Mouse (Mus musculus) kidney, adult 18-20 months (tissue): ENCODE results near the gene Lhx1.

Experiments used
- DNase-seq: peaks from one replicate; pipeline ENCODE4 v3.0.0; 2021

Lhx1 gene

DNA sequence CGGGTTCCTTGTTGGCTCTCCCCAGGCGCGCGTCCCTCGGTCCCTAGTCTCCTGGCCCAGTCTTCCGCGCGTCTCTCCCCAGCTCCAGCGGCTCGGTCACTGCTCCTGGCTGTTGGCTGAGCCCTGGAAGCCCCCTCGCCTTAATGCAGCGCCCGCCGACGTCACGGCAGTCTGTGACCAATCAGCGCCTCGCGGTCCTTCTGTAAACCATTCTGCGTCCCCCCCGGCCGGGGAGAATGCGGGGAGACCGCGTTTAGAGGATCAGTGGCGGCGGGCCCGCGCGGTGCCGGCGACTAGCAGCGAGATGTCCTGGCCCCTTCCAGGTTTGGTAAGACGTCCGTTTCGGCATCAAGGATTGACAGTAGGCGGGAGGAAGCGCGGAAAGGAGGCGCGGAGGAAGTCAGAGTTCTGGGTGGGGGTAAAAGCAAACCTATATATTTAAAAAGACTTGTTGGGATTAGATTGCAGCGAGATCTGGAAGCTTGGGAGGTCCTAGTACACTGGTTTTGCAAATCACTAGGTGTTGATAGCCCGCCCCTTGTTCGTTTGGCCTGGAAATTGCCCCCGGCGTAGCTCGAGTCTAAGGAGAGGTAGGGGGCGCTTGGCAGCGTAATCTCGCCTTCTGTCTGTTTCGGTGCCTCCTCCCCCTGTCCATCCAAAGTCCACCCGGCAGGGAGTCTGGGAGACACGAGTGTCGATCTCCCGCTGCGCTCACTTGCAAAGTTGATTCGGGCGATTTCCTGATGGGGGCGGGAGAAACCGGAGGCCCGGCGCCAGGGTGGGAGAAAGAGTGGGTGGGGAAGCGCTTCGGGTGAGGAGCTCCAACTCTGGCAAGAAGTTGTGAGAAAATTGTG is at the start of gene Lhx1:
Gene Lhx1 (minus strand): TSS at position 115 of the 854 bp plus-strand sequence.
- peak; percentile 86 for DNase-seq

DNA sequence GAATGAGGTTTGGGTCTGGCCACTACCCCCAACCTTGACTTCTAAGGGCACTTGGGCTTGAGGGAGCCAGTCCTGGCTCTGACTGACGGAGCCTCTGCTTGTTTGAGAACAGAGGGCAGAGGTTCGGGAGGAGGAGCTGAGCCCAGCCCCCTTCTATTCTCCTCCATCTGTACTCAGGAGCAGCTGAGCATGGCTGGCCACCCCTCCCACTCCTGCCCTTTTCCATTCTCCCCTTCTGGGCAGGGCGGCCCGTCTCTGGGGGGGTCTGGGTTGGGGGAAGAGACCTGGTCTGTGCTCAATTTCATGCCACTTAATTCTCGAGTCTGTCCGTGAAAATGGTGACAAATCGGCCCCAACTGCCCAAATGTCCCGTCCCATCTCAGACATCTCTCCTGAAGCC is 49.5 kb upstream of the Lhx1 start:
- no peak for DNase-seq

DNA sequence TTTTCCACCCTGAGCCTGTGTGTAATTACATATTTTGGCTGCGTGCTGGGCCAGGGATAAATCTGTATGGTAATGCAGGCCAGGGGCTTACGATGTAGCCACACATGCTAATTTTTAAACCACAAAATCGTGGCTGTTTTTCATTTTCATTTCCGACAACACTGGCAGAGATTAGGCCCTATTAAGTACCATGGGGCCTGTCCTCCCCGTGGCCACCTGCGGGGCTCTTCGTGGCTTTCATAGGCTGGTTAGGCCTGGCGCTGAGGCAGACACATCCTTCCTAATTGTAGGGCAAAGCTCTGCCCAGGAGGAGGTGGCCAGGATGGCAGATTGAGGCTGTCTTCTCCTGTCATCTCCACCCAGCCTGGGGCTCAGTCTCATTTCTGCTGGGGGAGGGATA is 48.3 kb upstream of the Lhx1 start:
- DNase-seq: no peak

DNA sequence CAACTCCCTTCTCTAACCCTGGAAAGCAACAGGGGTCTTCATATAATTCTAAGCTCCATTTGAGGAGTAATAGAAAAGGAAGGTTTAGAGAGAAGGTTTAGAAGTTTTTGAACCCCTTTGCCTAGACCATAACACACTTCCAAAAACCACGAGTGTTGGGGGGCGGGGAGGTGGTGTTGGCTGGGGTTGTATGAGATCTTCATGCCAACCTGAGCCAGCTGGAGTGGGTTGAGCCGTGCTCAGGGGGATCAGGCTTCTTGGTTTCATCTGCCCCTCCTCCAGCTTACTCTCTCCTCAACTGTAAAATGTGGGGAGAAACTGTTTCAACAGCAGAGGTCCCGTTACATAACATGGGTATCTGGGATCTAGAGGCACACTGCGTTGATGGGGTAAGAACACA is 45.5 kb upstream of the Lhx1 start:
- no peak for DNase-seq

DNA sequence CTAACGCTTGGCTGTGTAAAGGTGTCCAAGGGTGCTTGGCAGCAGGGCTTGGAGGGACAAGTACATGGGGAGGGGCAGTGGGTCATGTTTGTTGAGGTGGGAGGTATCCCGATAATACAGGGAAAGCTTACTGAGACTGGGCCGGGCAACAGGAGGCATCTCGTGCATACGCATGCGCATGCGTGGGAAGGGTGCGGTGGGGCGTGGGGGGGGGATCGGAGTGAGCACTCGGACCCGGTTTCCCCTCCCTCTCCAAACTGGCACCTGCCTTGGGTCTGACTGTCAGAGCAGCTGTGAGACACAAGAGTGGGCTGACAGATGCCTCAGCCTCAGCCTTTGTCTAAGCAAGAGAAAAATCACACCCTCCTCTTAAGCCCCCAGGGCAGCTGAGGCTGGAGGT is 45.1 kb upstream of the Lhx1 start:
- DNase-seq: no peak

DNA sequence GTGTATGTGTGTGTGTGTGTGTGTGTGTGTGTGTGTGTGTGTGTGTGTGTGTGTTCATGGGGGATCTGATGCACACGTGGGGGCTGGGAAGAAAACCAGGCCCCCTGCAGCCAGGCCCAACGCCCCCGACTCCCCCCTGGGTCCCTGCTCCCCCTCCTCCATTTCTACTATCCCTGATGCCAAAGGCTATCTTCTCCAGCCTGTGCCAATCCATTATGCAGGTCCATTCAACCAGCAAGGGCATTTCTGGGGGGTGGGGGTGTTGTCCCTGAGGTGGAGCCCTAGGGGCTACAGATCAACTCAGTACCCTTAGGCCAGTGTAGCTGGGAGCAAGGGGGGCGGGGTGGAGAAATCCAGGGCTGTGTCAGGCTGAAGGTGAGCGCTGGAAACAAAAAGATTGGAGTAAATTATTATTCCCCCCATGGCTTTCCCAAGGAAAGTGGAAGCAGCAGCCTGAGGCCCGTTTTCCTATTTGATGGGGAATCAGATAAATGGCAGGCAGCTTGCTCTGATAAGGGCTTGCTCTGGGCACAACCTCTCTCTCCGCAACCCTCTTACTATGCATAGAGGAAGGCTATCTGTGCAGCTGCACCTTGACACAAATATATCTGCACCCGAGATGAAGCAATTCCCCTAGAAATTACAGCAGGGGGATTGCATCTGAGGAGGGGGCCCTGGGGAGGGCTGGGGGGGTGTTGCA is 43.9 kb upstream of the Lhx1 start:
- no peak for DNase-seq

DNA sequence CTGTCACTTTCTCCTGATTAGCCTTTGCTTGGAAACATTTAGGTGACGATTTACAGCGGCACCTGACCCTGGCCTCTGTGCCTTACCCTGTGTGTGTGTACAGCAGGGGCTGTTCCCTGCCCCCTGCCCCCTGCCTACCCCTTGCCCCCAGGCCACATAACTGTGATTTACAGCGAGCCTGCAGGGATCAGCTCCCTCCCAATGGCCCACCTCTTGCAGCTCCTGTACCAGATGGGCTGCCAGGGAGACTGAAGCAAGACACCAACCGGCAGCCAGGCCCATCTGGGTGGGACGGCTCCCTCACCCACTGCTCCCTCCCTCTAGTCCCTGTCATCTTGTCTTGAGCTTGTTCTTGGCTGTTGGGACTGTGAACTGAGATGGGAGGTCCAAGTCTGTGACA is 43.1 kb upstream of the Lhx1 start:
- no peak for DNase-seq

DNA sequence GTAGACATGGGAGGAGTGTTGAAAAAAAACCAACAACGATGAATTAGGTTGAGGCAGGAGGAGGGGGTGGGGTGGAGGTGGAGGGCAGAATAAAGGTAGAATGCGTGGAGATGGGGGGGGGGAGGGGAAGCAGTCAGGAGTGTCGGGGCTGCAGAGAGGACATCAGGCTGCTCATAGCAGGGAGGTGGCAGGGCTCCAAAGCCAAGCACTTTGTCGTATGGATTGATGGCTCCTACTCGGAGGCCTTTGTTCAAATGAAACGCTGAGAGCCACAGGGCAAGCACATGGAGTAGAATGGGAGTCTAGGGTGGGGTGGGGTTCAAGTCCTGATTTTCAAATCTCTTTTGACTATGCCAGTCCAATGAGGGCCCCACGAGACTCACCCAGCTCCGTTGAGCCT is 41.4 kb upstream of the Lhx1 start:
- DNase-seq: no peak

DNA sequence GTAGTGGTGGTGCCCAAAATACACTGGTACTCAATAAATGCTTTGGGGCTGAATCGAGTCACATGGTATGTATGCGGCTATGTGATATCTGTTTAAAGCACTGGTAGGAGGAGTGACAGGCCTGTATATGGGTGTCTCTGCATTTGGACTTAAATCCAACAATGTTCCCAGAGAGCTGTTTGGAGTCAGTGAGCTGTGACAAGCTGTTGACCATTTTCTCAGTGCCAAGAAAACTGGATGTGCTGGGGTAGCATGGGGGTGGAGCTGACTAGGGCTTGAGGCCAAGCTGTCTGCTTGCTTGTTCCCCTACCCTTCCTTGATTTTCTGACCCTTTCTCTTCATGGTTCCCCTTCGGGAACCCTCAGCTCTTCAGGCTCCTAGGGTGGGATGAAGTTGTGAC is 39.9 kb upstream of the Lhx1 start:
- DNase-seq: peak; percentile 26

DNA sequence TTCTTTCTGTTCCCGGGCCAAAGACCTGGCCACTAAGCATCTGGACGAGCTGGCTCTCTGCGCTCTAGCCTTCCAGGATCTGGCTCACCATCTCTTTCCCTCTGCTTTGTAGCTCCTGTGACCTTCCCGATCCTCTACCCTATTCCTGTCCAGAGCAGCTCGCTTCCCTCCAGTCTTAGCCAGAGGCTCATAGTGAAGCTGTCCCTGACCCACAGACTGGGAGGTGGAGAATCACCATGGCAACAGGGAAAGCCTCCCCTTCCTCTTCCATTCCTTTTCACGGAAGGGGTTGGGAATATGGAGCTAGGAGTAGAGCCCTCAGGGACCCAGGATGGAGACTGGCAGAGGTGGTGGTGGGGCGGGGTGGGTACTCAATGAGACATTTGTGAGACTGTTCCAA is 38.0 kb upstream of the Lhx1 start:
- no peak for DNase-seq

DNA sequence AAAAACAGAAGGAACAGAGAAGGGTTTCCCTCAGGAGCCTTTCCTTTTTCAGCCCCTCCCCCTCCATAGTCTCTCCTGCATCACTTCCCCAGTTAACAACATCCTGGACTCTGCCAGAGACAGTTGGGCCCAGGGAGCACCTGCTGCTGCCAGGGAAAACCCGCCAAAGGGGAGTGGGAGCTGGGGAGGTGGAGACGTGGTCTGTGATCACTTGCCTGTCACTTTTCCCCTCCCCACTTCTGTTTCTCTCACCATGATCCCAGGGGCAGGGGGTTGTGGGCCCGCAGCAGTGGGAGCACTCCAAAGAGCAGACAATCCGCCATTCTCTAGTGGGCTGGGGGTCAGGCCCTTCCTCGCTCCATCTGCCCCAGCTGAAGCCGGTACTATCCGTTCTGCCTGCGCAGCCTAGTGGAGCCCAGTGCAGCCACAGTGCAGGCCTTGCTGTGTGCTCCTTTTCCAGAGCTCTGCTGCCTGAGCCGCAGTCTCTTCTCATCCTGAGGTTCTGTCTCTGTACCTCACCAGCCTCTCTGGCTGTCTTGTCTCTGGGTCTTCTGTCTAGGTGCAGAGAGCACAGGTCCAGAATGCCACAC is 37.5 kb upstream of the Lhx1 start:
- no peak for DNase-seq

DNA sequence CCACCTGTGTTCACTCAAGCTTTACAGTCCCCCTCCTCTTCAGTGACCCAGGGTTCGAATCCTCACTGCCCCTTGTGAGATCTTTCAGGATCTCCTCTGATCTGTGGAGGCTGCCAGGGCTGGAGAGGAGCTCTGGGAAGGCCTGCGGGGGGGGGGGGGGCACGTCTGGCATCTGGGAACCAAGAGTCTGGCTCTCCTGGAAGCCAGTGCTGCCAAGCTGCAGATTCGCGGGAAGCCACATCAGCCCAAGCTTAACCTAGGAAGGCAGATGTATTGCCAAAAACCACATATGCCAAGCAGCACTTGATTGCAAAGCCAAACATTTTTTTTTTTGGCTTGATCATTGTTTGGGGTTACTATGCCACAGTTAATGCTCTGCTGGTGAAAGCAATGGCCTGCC is 36.2 kb upstream of the Lhx1 start:
- no peak for DNase-seq

DNA sequence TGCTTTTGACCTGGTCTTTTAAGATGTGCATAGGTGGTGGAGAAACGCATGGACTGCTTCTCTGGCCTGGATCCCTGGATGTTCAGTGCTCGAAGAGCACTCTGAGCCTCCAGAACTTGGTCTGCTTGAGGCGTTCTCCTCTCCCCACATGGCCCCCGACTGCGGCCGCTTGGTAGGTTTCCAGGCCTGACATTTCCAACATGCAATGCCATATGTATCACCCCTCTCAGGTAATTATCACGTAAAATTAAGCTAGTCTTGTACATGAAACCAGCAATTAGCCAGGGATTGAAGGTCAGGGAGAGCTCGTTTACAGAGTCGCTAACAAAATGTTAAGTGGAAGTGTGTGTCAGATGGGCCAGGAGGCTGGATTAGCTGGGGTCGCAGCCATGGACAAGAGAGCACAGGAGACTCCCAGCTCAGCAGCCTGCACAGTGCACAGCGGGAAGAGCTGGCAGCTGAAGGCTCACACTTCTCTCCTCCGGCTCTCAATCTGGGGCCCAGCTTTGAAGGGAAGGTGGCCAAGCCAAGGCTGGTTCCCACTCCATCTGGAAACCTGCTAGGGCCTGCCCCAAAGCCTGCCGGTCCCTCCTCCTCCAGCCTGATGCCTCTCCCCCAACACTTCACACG is 28.6 kb upstream of the Lhx1 start:
- no peak for DNase-seq

DNA sequence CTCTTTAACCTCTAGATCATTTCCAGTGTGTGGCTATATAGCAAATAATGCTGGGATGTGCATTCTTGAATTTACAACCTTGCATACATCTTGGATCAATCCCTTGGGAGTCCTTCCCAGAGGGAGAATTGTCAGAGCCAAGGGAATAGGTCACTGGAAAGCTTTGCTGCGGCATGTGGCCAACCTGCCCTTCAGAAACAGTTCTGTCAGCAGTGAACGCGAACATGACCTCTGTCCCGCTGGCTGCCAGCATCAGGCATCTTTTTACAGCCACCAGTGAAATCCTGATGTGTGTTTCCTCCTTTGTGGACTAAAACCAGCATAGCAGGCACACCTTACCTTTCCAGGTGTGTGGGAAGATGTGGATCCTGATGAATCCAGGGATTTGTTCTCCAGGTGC is 26.0 kb upstream of the Lhx1 start:
- peak; percentile 15 for DNase-seq

DNA sequence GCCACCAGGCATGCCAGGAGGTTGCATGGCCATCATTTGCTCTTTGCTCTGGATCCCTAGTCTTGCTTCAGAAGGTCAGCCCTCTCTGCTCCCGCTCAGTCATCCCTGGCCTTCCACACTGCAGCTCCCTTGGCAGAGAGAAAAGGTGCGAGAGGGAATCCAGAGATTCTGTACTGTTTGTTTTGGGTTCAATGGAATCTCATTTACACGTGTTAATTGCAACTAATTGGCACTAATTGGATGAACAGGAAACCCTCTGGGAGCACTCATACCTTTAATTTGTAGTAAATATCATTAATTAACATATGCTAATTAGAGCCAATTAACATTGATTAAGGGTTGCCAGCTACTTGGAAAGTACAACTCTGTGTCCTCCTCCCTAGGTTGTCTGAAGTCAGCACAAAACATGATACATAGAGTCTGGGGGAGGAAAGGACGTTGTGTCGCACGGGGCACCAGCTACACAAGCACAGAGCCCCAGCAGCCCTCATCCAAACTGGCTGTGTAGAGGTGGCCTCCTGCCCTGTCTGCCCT is 24.0 kb upstream of the Lhx1 start:
- no peak for DNase-seq

DNA sequence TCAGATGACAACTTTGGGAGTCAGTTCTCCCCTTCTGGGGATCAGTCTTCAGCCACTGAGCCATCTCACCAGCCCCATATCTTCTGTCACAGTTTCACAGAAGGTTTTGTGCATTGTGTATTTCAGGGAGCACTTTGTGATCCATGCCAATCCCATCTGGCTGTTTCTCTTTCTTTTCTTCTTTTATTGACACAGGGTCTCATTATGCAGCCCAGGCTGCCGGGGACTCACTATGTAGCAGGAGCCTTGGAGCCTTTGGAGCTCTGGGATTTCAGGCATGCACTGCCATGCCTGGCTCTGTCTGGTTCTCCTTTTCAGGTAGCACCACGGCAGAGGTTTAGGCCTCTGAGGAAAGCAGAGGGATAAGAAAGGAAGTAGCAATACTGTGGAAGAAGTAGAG is 23.0 kb upstream of the Lhx1 start:
- no peak for DNase-seq

DNA sequence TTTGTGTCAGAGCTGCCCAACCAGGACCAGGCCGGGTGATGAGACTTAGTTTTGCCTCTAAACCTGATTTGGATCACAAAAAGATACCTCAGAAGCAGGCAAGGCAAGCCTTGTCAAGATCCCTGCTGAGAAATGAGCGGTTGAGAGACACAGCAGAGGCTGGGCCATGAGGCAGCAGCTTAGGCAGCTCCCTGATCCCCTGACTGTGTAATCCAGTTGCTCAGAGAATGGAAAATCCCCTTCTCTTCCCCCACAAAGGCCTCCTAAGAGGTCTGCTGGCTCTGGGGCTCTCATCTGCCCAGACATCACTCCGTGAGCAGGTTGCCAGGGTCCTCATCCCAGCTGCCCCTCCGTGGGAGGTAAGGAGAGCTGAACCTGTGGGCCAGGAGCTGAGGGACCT is 14.6 kb upstream of the Lhx1 start:
- no peak for DNase-seq

DNA sequence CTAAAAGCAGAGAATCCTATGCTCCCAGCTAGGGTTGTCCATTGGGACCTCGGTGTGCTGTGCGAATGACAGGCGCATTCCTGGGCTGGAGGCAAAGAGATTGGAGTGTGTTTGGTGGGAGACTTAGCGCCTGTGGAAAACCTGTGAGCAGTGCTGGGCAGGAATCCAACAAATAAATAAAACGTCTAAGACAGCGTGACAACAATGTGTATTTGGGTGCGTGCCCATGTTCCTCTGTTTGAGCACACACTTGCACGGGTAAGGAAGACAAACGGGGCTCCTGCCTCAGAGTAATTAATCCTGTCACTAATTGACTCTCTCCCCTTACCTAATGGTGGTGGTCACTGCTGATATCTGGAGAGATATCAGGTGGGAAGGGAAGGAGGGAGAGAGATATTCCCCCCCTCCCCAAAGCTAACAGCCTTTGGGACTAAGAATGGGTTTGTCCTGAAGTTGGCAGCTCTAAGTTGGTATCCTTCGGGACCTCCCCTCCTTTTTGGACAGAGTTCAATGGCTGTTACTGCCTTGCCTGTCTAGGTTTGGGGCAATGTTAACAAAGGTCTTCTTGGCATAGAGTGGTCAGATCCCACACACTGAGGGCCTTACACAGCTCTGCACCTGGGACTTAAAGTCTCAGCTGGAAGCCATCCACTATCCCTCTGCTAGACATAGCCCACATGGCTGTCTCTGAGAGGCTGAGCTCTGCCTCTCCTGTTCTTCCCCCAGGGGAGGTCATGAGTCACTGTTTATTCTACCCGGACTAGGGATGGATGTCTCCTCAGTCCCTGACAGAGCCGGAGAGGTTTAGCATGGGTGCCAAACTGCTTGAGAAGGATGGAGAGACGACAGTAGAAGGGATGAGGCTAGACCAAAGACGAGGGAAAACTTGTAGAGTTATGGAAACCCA is 4.7 kb upstream of the Lhx1 start:
- peak; percentile 35 for DNase-seq

DNA sequence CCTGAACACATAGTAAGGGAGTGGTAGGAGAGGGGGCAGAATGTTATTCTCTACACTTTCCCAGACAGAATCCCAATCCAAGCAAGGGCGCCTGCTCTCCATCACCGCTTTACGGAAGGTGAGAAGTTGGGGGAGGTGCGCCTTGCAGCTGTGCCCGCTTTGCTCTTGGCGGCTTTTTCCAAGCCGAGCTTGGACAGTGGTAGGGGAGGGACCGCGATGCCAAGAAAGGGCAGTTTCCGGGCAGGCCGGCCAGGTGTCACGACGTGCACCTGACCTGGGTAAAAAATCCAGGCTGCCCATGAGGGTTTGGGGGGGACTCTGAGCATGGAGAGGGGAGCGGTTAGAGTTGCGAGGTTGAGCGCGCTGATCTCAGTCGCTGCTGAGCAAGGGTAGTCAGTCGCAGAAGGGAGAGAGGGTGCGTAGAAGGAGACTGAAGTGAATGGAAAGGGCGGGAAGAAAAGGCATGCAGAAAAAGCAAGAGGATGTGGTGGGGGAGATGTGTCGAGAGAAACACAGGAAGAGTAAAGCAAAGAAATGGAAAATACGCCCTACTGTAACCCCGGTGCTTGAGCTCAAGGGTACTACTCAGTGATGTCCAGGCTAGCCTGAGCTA is 3.9 kb upstream of the Lhx1 start:
- peak; percentile 58 for DNase-seq

DNA sequence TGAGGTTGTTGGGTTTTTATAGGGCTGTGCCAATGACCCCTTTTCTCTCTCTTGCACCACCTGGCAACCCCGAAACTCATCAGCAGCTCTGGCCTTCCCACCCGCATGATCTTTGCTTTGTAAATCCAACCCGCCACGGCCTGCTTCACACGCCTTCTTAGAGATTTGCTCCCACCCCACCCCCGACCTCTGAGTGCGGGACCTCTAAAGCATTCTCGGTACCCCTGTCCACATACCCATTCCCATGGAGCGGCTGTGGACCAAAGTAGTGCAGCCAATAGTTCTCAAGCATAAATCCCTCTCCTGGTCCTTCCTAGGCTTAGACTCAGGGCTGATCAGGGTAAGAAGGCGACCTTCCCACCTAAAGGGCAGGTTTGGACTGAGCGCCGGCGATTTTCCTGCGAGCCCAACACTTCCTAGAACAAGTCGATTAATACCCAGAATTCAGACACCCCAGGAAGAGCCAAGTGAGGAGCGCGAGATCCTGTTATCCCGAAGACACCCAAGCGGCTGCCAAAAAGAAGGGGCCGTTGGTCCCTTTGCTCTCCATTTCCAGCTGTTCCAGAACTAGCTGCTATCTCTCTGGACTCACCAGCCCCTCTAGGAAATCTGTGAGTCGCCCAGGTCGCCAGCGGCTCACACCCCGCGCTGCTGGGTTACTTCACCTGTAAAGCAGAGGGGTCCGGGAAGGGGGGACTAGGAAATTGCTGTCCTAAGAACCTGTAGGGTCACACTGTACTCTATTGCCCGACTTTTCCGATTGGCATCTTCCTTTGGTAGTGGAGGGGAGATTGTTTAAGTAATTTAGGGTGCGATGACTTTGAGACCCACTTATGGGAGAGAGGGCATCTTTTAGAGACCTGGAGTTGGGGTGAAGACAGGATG is 1.9 kb upstream of the Lhx1 start:
- peak; percentile 9 for DNase-seq

DNA sequence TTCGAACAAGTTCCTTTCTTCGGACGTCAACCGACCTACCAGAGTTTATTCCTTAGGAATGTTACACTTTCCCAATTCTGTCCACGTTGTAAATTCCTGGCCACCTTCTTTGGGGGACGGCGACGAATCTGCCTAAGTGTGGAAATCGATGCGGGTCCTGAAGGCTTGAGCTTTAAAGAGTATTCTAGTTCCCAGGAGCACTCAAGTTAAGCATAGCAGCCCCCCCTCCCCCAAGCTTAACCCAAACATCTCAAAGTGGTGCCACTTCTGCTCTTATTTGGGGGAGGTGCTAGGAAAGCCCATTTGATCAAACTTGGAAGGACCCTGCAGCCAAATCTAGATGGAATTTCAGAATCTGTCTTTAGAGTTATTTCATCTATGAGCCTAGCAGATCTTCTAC is 1.1 kb upstream of the Lhx1 start:
- no peak for DNase-seq
